Mouse (Mus musculus): ENCODE measurements around the gene Gpc3.

DNA sequence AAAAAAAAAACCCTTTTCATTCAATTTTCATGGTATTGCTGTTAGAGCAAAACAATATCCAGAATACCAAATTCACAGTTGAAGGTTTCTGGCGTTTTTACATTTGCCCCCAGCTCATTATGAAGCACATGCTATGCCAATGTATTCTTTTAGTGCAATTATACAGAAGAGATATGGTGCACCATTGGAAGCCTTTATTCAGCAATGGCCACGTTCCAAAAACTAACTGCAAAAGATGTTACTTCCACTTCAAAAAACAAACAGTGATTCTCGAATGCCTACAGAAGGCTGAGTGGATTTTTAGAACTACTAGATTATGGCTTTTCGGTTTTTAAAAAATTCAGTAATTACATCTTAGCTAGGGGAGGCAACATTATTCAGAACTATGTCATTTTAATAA lies 124.3 kb downstream of the Gpc3 start:
- TF ChIP-seq CTCF (IDR thresholded peaks at IDR 0.05; ENCODE audit: low read depth): no peak
- TF ChIP-seq EP300 (IDR thresholded peaks at IDR 0.05; ENCODE audit: low read depth): no peak
